Mouse (Mus musculus): ENCODE measurements at regions not wholly inside any gene's neighbourhood (a gene's known extent, or its start where the extent isn't known, plus 50 kb on each side); places are given as distances from the start of the nearest gene placed in this dataset.

GRCm38 (mm10) chr5:16469644-16470275 lies 83.5 kb upstream of the Hgf start:
- 36% methylated on average over 13 of the region's 13 CpGs for WGBS
- Histone ChIP-seq H3K36me3 (ENCODE audit: control insufficient read depth, insufficient read depth, low read length) (no peaks in the 10 kb centered on the region), H3K27me3 (ENCODE audit: control insufficient read depth, insufficient read depth, low read depth, low read length) (no peaks in the 10 kb centered on the region), H3K9ac (ENCODE audit: low read length) (no peak overlapping the region), H3K4me2 (ENCODE audit: low read depth, low read length) (peak overlapping the region; percentile 43), H3K4me3 (ENCODE audit: low read length) (peak overlapping the region; percentile 33), H3K4me1 (replicated peaks; ENCODE audit: control insufficient read depth, insufficient read depth, low read length) (peaks cover 2% of the 10 kb centered on the region; the same call in 1 of the 2 replicates), H3K27ac (ENCODE audit: low read length) (peak overlapping the region; percentile 49), H3K9me3 (ENCODE audit: control insufficient read depth, low read length) (no peaks in the 10 kb centered on the region)
- peak; percentile 95 for ATAC-seq (ENCODE audit: low read depth)

DNA sequence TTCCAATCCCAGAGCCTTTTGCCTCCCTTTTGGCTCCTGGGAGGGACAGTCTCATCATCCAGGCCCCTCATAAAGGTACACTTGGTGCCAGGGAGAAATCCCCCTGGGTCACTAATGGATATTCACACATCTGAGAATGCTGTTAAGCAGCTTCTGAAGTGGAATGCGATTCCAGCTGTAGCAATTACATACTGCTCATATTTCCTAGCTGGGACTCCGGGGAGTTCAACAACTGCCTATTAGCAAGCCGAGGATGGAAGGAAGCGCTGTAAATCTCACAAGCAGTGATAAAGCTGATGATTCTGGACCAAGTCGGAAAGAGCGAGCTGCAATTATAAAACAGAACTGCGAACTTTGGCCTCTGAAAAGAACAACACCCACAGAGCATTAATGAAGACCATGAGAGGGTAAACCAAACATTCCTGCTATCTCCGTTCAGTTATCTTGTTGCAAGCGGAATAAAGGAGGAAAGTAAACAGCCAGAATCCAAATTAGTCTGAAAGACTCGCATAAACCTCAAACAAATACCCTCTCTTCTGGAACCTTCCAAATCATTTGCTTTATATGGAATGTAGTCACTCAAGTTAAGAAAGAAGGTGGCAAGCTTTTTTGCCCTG lies 82.8 kb upstream of the Hgf start:
- H3K27me3 ChIP-seq (ENCODE audit: control insufficient read depth, insufficient read depth, low read depth, low read length), result no peaks in the 10 kb centered on the region
- H3K27ac ChIP-seq (ENCODE audit: low read length), result peak overlapping the region; percentile 75
- peak; percentile 65 for ATAC-seq (ENCODE audit: low read depth)
- peaks cover 2% of the 10 kb centered on the region; the same call in 1 of the 2 replicates for H3K4me1 ChIP-seq (replicated peaks; ENCODE audit: control insufficient read depth, insufficient read depth, low read length)
- no peaks in the 10 kb centered on the region for H3K9me3 ChIP-seq (ENCODE audit: control insufficient read depth, low read length)
- H3K36me3 ChIP-seq (ENCODE audit: control insufficient read depth, insufficient read depth, low read length), result no peaks in the 10 kb centered on the region
- peak overlapping the region; percentile 33; the same call in 1 of the 2 replicates for H3K4me3 ChIP-seq (ENCODE audit: low read length)
- H3K9ac ChIP-seq (ENCODE audit: low read length), result no peak overlapping the region
- WGBS, result 11% methylated on average over 10 of the region's 10 CpGs
- H3K4me2 ChIP-seq (ENCODE audit: low read depth, low read length), result peak overlapping the region; percentile 43

DNA sequence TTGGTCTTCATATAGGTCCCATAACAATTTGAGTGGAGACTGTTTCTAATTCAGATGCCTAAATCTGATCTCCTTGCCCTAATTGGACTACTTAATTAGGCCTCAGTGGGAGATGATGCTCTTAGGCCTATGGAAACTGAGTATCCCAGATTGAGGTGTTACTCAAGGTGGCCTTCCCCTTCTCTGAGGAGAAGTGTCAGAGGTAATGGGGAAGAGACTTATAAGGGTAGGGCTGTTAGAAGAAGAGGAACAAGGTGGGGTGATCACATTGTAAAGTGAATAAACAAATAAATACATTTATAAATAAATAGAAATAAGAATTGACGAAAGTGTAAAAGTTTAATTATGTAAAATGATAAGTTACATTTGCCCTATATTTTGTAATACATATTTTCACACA lies 65.3 kb upstream of the Hgf start:
- H3K27me3 ChIP-seq (ENCODE audit: control insufficient read depth, insufficient read depth, low read depth, low read length), result no peaks in the 10 kb centered on the region
- H3K4me1 ChIP-seq (replicated peaks; ENCODE audit: control insufficient read depth, insufficient read depth, low read length), result no peaks in the 10 kb centered on the region
- H3K4me2 ChIP-seq (ENCODE audit: low read depth, low read length), result no peak overlapping the region
- H3K9ac ChIP-seq (ENCODE audit: low read length), result no peak overlapping the region
- H3K9me3 ChIP-seq (ENCODE audit: control insufficient read depth, low read length), result no peaks in the 10 kb centered on the region
- no peaks in the 10 kb centered on the region for H3K36me3 ChIP-seq (ENCODE audit: control insufficient read depth, insufficient read depth, low read length)
- ATAC-seq (ENCODE audit: low read depth), result no peak
- H3K27ac ChIP-seq (ENCODE audit: low read length), result no peak overlapping the region
- WGBS, result 78% methylated on average over 1 of the region's 1 CpGs
- H3K4me3 ChIP-seq (ENCODE audit: low read length), result no peak overlapping the region

GRCm38 (mm10) chr5:16489803-16490202 lies 63.5 kb upstream of the Hgf start:
- Histone ChIP-seq H3K9me3 (ENCODE audit: control insufficient read depth, low read length) (no peaks in the 10 kb centered on the region), H3K9ac (ENCODE audit: low read length) (no peak overlapping the region), H3K27ac (ENCODE audit: low read length) (no peak overlapping the region), H3K27me3 (ENCODE audit: control insufficient read depth, insufficient read depth, low read depth, low read length) (no peaks in the 10 kb centered on the region), H3K36me3 (ENCODE audit: control insufficient read depth, insufficient read depth, low read length) (no peaks in the 10 kb centered on the region), H3K4me3 (ENCODE audit: low read length) (no peak overlapping the region), H3K4me1 (replicated peaks; ENCODE audit: control insufficient read depth, insufficient read depth, low read length) (no peaks in the 10 kb centered on the region), H3K4me2 (ENCODE audit: low read depth, low read length) (no peak overlapping the region)
- ATAC-seq (ENCODE audit: low read depth), result no peak

DNA sequence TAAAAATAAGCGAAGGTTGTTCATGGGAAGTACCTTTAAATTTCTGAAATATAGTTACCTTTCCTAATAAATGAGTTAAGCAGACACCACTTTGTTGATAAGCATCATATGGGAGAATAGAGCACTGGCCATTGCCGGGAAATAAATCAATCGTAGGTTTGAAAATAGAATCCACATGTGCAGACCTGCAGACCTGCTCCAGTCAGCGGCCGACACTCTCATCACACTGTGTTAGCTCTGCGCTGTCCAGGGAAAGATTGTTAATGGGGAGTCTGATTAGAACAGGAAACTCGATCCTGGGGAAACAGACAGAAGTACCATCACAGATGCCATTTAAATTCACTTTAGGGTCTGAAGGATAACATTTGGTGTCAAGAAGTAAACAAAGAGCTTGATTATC lies 53.4 kb upstream of the Hgf start:
- Histone ChIP-seq H3K36me3 (ENCODE audit: control insufficient read depth, insufficient read depth, low read length) (no peaks in the 10 kb centered on the region), H3K4me3 (ENCODE audit: low read length) (no peak overlapping the region), H3K9me3 (ENCODE audit: control insufficient read depth, low read length) (no peaks in the 10 kb centered on the region), H3K4me1 (replicated peaks; ENCODE audit: control insufficient read depth, insufficient read depth, low read length) (no peaks in the 10 kb centered on the region), H3K27me3 (ENCODE audit: control insufficient read depth, insufficient read depth, low read depth, low read length) (no peaks in the 10 kb centered on the region), H3K9ac (ENCODE audit: low read length) (no peak overlapping the region), H3K4me2 (ENCODE audit: low read depth, low read length) (no peak overlapping the region), H3K27ac (ENCODE audit: low read length) (no peak overlapping the region)
- no peak for ATAC-seq (ENCODE audit: low read depth)
- 24% methylated on average over 7 of the region's 7 CpGs for WGBS
